Mouse (Mus musculus) MEL (cell line): ENCODE measurements around the gene Ifitm6.

Experiments
- CTCF ChIP-seq, 3 experiments: IDR thresholded peaks in 2 of 3; conservative IDR thresholded peaks in 1 of 3; 2 replicates each; pipeline ENCODE4 v1.5.1; 2011 to 2012; ENCODE audit warnings: low read length in 3 of 3, low read depth in 2 of 3, mild to moderate bottlenecking in 2 of 3, improper control_type of control experiment in 1 of 3, inconsistent platforms in 1 of 3, mixed read lengths in 1 of 3, moderate library complexity in 1 of 3; ENCODE audit not compliant: control insufficient read depth in 1 of 3, insufficient read depth in 1 of 3, poor library complexity in 1 of 3, severe bottlenecking in 1 of 3
- ELF1 ChIP-seq: IDR thresholded peaks from 2 replicates; pipeline ENCODE4 v1.6.1; 2014; ENCODE audit warnings: low read depth, mild to moderate bottlenecking, inconsistent platforms, low read length, improper control_type of control experiment, moderate library complexity
- EP300 ChIP-seq, 2 experiments: IDR thresholded peaks; 2 replicates each; pipeline ENCODE4 v1.6.1; 2011; ENCODE audit warnings: improper control_type of control experiment in 2 of 2, low read length in 2 of 2, low read depth in 1 of 2, mild to moderate bottlenecking in 1 of 2
- GABPA ChIP-seq: IDR thresholded peaks from 2 replicates; pipeline ENCODE4 v1.6.1; 2012; ENCODE audit warnings: low read depth, mild to moderate bottlenecking, inconsistent platforms, low read length, improper control_type of control experiment, moderate library complexity
- GATA1 ChIP-seq: IDR thresholded peaks from 2 replicates; pipeline ENCODE4 v1.6.1; 2011; ENCODE audit warnings: low read depth, low read length, improper control_type of control experiment
- MAX ChIP-seq: IDR thresholded peaks from 2 replicates; pipeline ENCODE4 v1.6.1; 2011; ENCODE audit warnings: low read length, improper control_type of control experiment
- MAZ ChIP-seq: IDR thresholded peaks from 2 replicates; pipeline ENCODE4 v1.6.1; 2012; ENCODE audit warnings: low read depth, mild to moderate bottlenecking, inconsistent platforms, low read length, improper control_type of control experiment
- NELFE ChIP-seq: IDR thresholded peaks from 2 replicates; pipeline ENCODE4 v1.6.1; 2011; ENCODE audit warnings: low read depth, low read length, improper control_type of control experiment
- NRF1 ChIP-seq: IDR thresholded peaks from 2 replicates; pipeline ENCODE4 v1.6.1; 2014; ENCODE audit warnings: low read depth, mild to moderate bottlenecking, inconsistent platforms, low read length, improper control_type of control experiment, moderate library complexity; ENCODE audit not compliant: poor library complexity, insufficient read depth, severe bottlenecking
- POLR2A ChIP-seq, 2 experiments: IDR thresholded peaks; 2 replicates each; pipeline ENCODE4 v1.6.1; 2011 to 2012; ENCODE audit warnings: low read length in 2 of 2, mild to moderate bottlenecking in 2 of 2, control low read depth in 1 of 2, improper control_type of control experiment in 1 of 2, low read depth in 1 of 2, moderate library complexity in 1 of 2; ENCODE audit not compliant: control insufficient read depth in 1 of 2, insufficient read depth in 1 of 2, poor library complexity in 1 of 2
- POLR2AphosphoS5 ChIP-seq: IDR thresholded peaks from 2 replicates; pipeline ENCODE4 v1.6.1; 2012; ENCODE audit warnings: low read depth, borderline replicate concordance, mild to moderate bottlenecking, inconsistent platforms, low read length, moderate library complexity, mixed read lengths
- TBP ChIP-seq: IDR thresholded peaks from 2 replicates; pipeline ENCODE4 v1.8.0; 2011; ENCODE audit warnings: low read depth, low read length, improper control_type of control experiment
- TCF12 ChIP-seq: IDR thresholded peaks from 2 replicates; pipeline ENCODE4 v1.6.1; 2014; ENCODE audit warnings: low read depth, mild to moderate bottlenecking, inconsistent platforms, low read length, improper control_type of control experiment, moderate library complexity
- ZC3H11A ChIP-seq: IDR thresholded peaks from 2 replicates; pipeline ENCODE4 v1.6.1; 2012; ENCODE audit warnings: low read depth, mild to moderate bottlenecking, inconsistent platforms, low read length, improper control_type of control experiment

DNA sequence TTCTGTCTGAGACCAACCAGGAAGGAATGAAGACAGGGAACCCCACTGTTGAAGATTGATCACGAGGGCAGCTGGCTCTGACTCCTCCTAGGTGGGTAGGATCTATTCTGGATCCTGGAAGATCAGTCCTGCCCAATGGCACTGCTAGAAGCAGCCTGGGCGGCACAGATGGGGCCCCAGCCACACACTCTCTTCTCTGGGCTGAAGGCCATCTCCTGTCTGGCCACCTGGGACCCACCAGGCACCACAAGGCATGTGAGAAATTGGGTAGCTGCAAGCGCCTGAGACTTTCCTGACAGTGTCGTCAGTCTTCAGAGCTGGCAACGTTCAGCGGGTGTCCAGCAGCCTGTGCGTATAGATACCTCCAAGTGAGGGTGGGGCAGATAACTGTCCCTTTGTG lies 44.8 kb upstream of the Ifitm6 start:
- TF ChIP-seq TCF12 (no peak), NRF1 (no peak), ZC3H11A (no peak), EP300 (IDR thresholded peaks at IDR 0.05; ENCODE audit: low read depth in 1 of 2, low read length in 2 of 2) (no peak), MAX (no peak), POLR2AphosphoS5 (no peak), GABPA (no peak), CTCF (IDR thresholded peaks at IDR 0.05 in 2 of 3, conservative IDR thresholded peaks at IDR 0.05 in 1 of 3; ENCODE audit: control insufficient read depth in 1 of 3, insufficient read depth in 1 of 3, low read depth in 2 of 3, low read length in 3 of 3, poor library complexity in 1 of 3, severe bottlenecking in 1 of 3) (no peak), NELFE (no peak), GATA1 (no peak), POLR2A (IDR thresholded peaks at IDR 0.05; ENCODE audit: control insufficient read depth in 1 of 2, insufficient read depth in 1 of 2, low read depth in 1 of 2, low read length in 2 of 2, poor library complexity in 1 of 2) (no peak), TBP (no peak), MAZ (no peak), ELF1 (no peak)
